Mouse (Mus musculus) thymus, adult 2 months (tissue): Measurements from ENCODE around the gene Opn1sw. TPM values are rescaled to one million over a fixed set of nuclear protein-coding genes. Genes with fewer than 3 reads are reported as not detected.

ENCODE experiments used
- DNase-seq: peaks from one replicate; pipeline ENCODE4 v3.0.0; 2021
- H3K27ac ChIP-seq: fragments of 200-500 bp; 2 replicates; pipeline ENCODE4 v1.5.1; 2012; ENCODE audit warnings: low read length, control low read depth; ENCODE audit not compliant: control insufficient read depth, insufficient read depth
- H3K27me3 ChIP-seq: fragments of 200-500 bp; 2 replicates; pipeline ENCODE4 v1.6.1; 2012; ENCODE audit warnings: mild to moderate bottlenecking, low read length, moderate library complexity, mixed read lengths; ENCODE audit not compliant: control insufficient read depth, insufficient read depth
- H3K36me3 ChIP-seq: fragments of 200-500 bp; 2 replicates; pipeline ENCODE4 v1.6.1; 2012; ENCODE audit warnings: mild to moderate bottlenecking, low read length, moderate library complexity; ENCODE audit not compliant: control insufficient read depth, insufficient read depth
- H3K4me1 ChIP-seq: fragments of 200-500 bp; replicated peaks from 2 replicates; pipeline ENCODE4 v1.6.1; 2012; ENCODE audit warnings: low read length; ENCODE audit not compliant: control insufficient read depth, insufficient read depth
- H3K4me3 ChIP-seq: fragments of 200-500 bp; 2 replicates; pipeline ENCODE4 v1.5.1; 2012; ENCODE audit warnings: mild to moderate bottlenecking, low read length, control low read depth, moderate library complexity; ENCODE audit not compliant: control insufficient read depth, insufficient read depth
- CTCF ChIP-seq: fragments of 200-500 bp; IDR thresholded peaks from 2 replicates; pipeline ENCODE4 v1.5.1; 2012; ENCODE audit warnings: mild to moderate bottlenecking, control low read depth, low read length, moderate library complexity, borderline replicate concordance; ENCODE audit not compliant: control insufficient read depth, poor library complexity, insufficient read depth; ENCODE audit errors: extremely low read depth
- POLR2A ChIP-seq: fragments of 200-500 bp; IDR thresholded peaks from 2 replicates; pipeline ENCODE4 v1.6.1; 2012; ENCODE audit warnings: mild to moderate bottlenecking, low read length, control low read depth, moderate library complexity; ENCODE audit not compliant: control insufficient read depth, poor library complexity, insufficient read depth; ENCODE audit errors: extremely low read depth
- WGBS: fragments of 180-500 bp; shearing (Covaris S2); methylation state at CpG from one replicate; pipeline ENCODE4 v1.1.7; 2018; 5-methylcytosine and 5-hydroxymethylcytosine counted together
- polyA plus RNA-seq: library from polyadenylated mRNA; depleted of rRNA; stranded (reverse); fragments of >200 nt; gene quantifications from 2 replicates; pipeline ENCODE4 v1.2.3, GENCODE M21; 2012

Gene Opn1sw
- polyA plus RNA-seq, 1 experiment = 0.04 TPM

DNA sequence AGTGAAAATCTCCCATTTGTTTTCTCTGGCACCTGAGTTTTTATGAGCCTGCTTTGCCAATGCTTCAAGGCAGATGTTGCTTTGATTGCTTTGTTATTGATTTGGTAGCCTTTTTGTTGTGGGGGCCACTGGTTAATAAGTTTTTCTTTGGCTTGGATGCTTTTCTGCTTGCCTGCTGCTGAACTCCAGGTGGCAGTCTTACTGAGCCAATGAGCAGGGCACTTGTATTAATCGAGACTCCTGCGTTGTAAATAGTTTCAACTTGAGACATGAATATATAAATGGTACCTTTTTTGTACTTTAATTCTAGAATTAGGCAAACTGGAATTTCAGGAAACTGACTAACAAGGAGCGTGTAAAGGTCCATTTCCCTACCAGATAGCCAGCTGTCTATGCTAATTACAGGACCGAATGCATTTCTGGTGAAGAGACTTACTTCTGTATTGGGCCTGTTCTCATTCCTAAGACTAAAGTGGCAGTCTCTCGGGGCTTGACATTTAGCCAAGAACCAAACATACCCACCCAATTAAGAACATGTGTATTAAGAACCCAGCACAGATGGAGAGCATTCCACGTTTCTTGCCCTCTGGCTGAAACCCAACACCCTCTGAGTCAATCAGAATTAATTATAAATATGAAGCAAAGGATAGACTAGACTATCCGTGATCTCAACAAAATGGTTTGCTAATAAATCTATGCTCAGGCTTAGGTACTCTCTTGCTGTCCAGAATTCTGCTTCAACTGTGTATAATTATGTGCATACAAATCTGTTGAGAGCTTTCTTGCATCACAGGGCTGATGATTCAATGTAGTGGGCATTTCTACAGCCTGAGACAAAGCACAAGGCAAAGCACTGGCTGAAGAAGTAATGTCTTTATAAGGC lies 25.8 kb downstream of the Opn1sw start:
- Histone ChIP-seq H3K4me1 (no peaks in the 10 kb centered on the region), H3K27me3 (no peaks in the 10 kb centered on the region), H3K27ac (no peak overlapping the region), H3K4me3 (no peak overlapping the region), H3K36me3 (peaks cover 37% of the 10 kb centered on the region)
- DNase-seq = no peak
- 89% methylated on average over 7 of the region's 7 CpGs for WGBS
- TF ChIP-seq POLR2A (no peak), CTCF (no peak)

DNA sequence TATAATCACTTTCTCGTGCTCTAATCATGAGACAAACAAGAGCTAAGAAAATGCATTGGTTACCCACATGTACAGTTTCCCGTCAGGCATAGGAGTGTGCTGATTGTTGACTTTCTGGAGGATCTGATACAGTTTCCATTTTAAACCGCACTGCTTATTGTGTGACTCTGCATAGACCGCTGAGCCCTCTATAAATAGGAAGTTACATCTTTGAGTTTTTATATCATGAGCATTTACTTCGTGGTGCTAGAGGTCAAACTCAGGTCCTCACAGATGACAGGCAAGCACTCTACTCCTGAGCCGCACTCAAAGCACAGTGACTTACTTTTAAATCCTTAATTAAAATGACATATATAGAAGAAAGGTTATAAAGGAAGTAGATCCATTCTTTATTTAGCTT lies 28.1 kb downstream of the Opn1sw start:
- no peaks in the 10 kb centered on the region for H3K27me3 ChIP-seq
- H3K4me3 ChIP-seq = no peak overlapping the region
- WGBS = 84% methylated on average over 6 of the region's 6 CpGs
- H3K4me1 ChIP-seq = no peaks in the 10 kb centered on the region
- H3K36me3 ChIP-seq = peaks cover 28% of the 10 kb centered on the region
- H3K27ac ChIP-seq = no peak overlapping the region
- DNase-seq = no peak
- TF ChIP-seq POLR2A (no peak), CTCF (no peak)

DNA sequence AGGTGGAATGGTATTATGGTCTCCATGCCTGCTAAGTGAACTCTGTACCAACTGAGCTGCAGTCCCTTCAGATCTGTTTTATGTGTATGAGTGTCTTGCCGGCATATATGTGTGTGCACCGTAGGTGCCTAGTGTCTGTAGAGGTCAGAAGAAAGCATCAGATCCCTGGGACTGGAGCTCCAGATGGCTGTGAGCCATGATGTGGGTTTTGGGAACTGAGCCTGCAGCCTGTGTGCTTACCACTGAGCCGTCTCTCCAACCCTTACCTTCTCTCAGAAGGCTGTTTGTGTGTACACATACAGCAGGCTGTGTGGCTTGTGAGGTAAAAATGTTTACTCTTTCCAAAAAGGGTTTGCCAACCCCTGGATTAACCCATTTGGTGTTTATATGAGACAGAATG lies 28.9 kb downstream of the Opn1sw start:
- TF ChIP-seq CTCF (no peak), POLR2A (no peak)
- DNase-seq = no peak
- WGBS = 96% methylated on average over 3 of the region's 3 CpGs
- no peaks in the 10 kb centered on the region for H3K27me3 ChIP-seq
- H3K36me3 ChIP-seq = peaks cover 28% of the 10 kb centered on the region
- no peak overlapping the region for H3K27ac ChIP-seq
- H3K4me3 ChIP-seq = no peak overlapping the region
- H3K4me1 ChIP-seq = no peaks in the 10 kb centered on the region

DNA sequence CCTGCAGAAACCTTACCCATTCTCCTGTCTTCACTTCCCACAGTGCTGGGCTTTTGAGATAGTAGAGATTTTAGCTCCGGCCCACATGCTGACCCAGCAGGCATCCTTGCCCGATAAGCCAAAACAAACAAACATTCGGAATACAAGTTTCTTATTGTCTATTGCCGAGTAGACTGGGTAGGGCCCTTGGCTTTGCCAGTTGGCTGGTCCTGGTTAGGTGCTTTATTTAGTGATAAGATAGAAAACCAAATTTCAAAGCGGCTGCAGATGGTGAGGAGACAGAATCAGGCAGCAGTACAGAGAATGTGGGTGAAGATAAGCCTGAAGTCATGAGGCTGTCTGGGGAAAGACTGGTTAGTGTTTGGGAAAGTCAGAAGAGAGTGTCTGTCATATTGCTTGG lies 35.5 kb downstream of the Opn1sw start:
- H3K4me3 ChIP-seq = no peak overlapping the region
- no peak overlapping the region for H3K27ac ChIP-seq
- H3K27me3 ChIP-seq = no peaks in the 10 kb centered on the region
- no peak for DNase-seq
- H3K36me3 ChIP-seq = peaks cover 14% of the 10 kb centered on the region
- 94% methylated on average over 5 of the region's 5 CpGs for WGBS
- TF ChIP-seq CTCF = no peak
- no peak for TF ChIP-seq POLR2A
- no peaks in the 10 kb centered on the region for H3K4me1 ChIP-seq

DNA sequence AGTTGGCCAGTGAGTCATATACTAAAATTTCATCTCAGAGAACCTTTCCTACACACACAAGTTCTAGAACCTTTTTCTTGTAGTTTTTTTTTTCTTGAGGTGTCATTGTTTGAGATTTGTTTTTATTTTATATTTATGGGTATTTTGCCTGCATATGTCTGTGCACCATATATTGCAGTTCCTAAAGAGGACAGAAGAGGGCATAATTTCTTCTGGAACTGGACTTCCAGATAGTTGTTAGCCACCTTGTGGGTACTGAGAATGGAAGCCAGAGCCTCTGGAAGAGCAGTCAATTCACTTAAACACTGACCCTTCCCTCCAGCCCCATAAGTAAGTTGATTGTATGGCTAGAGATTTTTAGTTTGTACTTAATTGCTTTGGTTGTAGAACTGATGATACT lies 36.7 kb downstream of the Opn1sw start:
- H3K27ac ChIP-seq = no peak overlapping the region
- no peak for TF ChIP-seq CTCF
- TF ChIP-seq POLR2A = no peak
- no peak overlapping the region for H3K4me3 ChIP-seq
- H3K36me3 ChIP-seq = peaks cover 3% of the 10 kb centered on the region; the same call in 1 of the 2 replicates
- DNase-seq = no peak
- H3K27me3 ChIP-seq = no peaks in the 10 kb centered on the region
- no peaks in the 10 kb centered on the region for H3K4me1 ChIP-seq

DNA sequence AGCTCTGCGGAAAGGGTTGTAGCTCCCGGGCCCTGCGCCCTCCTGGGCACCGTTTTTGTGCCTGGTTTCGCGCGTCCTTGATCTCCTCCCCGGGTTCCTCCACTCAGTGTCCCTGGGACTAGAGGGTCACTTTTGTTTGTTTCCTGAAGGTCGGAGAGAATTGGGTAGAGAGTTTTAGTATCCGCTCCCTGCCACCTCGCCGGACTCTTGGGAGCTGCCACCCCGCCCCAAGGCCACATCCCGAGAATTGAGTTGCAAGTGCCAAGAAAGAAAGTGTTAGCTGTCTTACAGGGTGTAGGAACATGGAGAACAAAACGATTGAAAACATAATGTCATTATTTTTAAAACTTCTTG lies 39.9 kb downstream of the Opn1sw start:
- TF ChIP-seq CTCF = no peak
- TF ChIP-seq POLR2A = no peak
- peak overlapping the region; percentile 62 for H3K4me3 ChIP-seq
- H3K4me1 ChIP-seq = no peaks in the 10 kb centered on the region
- no peaks in the 10 kb centered on the region for H3K36me3 ChIP-seq
- no peak overlapping the region for H3K27ac ChIP-seq
- no peak for DNase-seq
- H3K27me3 ChIP-seq = no peaks in the 10 kb centered on the region
- WGBS = under 1% methylated on average over 15 of the region's 15 CpGs
